Mouse (Mus musculus) WW6 (cell line): ENCODE data around the gene Wdr31.

Experiments
- DNase-seq: peaks from one replicate; pipeline ENCODE4 v3.0.0-alpha.2; 2013; ENCODE audit warnings: low read depth, low spot score

Wdr31 gene

GRCm38 (mm10) chr4:62440986-62441385 lies 29.7 kb downstream of the Wdr31 start:
- no peak for DNase-seq

- no peak for DNase-seq
Measured at GRCm38 (mm10) chr4:62440544-62440943, 30.2 kb downstream of the Wdr31 start.

GRCm38 (mm10) chr4:62439793-62440192 lies 30.9 kb downstream of the Wdr31 start:
- no peak for DNase-seq

DNA sequence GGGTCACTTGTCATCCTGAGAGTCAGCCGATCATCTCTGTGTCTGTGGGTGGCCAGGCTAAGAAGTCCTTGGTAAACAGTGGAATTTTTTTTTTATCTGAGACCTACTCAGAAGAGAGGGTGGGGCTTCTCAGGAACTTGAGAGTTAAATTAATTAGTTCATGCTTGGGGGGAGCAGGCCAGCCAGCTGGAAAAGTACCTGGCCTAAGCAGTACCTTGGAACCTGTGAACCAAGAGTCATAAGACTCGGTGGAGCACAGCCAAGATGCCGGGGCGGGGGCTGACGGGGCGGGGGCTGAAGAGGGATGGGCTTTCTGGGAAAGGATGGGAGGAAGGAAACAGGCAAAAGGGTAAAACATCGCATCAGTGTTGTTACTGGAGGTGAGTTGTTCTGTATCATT lies 32.8 kb downstream of the Wdr31 start:
- no peak for DNase-seq

DNA sequence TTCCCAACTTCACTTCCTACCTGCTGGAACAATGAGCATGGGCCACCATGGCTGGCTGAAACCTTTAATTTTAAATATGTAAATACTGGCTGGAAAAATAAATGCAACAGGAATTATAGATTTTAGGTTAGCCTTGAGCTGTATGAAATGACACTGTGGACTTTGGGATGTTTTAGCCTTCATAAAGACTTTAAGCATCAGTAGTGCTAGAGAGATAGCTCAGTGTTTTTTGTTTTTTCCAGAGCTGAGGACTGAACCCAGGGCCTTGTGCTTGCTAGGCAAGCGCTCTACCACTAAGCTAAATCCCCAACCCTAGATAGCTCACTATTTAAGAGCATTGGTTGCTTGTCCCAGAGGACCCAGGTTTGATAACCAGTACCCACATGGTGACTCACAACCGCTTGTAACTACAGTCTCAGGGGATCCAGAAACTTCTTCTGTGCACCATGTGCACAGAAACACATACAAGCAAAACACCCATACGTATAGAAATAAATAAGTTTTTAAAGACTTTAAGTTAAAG lies 33.4 kb downstream of the Wdr31 start:
- no peak for DNase-seq

GRCm38 (mm10) chr4:62435081-62435480 lies 35.6 kb downstream of the Wdr31 start, which contains the start of gene Rnf183:
Rnf183 (minus strand) TSS chr4:62435252.
- DNase-seq: no peak

- DNase-seq: no peak
Measured at GRCm38 (mm10) chr4:62433939-62434870, 36.5 kb downstream of the Wdr31 start.

DNA sequence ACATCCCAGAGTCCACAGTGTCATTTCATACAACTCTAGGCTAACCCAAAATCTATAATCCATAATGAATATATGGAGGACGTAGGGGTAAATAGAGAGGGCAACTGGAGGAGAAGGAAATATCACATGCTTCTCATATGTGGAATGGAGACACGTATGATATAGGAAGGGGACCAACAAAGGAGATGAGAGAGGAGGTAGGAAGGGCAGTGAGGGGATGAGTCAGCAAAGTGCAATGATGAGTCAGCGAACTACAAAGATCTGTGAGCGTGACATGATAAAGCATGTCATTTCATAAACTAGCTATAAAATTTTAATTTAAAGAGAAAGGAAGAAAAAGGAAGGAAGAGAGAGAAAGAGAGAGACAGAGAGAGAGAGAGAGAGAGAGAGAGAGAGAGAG lies 39.2 kb downstream of the Wdr31 start:
- DNase-seq: no peak

DNA sequence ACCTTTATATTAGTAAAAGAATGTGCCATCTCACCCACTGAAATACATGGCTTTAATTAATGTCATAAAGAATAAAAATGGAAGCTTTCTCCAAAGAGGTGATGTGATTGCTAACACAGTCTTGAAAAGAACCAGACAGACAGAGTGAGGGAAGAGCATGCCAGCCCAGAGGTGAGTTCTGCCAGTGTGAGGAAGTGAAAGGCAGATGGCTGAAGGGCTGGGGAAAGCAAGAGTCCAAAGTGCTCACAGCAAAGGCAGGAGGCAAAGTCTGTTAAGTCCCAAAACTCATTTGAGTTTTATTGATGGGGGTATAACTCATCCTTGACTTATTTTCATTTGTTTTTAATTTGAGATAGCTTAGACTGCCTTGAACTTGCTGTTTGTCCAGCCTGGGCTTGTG lies 40.0 kb downstream of the Wdr31 start:
- no peak for DNase-seq

- no peak for DNase-seq
Measured at GRCm38 (mm10) chr4:62429616-62430015, 41.1 kb downstream of the Wdr31 start.

- no peak for DNase-seq
Measured at GRCm38 (mm10) chr4:62427978-62428758, 42.5 kb downstream of the Wdr31 start.

DNA sequence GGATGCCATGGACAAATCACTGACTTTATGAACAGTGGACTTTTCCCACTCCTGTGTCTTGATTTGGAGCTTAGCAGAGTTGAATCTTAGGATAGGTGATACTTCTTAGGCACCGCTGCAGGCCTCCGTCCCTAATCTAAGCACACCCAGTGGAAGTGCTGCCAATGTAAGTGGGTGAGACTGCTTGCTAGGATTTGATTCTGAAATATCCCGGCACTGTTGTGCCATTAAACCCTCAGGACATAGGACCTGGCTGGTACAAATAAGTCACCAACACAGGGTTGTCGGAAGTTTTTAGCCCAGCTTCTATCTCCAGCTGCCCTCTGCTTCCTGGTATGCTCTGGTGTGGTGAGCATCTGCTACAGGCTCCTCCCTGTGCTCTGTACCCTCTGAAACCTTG lies 44.8 kb downstream of the Wdr31 start:
- DNase-seq: no peak

DNA sequence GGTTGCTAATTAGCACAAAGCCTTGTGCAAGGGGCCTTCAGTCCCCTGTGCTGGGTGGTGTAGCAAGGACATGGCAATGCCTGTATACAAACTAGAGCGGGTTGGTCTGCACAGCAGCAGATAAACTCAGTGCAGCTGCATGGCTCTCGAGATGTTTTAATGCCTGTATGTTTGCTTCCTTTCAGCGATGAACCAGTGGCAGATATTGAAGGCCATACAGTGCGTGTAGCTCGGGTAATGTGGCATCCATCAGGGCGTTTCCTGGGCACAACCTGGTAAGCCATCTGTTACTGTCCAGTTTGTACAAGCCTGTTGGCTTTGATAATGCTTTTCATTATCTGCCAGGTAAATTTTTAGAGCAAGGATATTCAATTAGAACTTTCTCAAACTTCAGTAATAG lies 51.6 kb downstream of the Wdr31 start:
- DNase-seq: no peak

GRCm38 (mm10) chr4:62418448-62418847 lies 52.2 kb downstream of the Wdr31 start:
- no peak for DNase-seq

GRCm38 (mm10) chr4:62411606-62412005 lies 59.1 kb downstream of the Wdr31 start:
- DNase-seq: no peak

DNA sequence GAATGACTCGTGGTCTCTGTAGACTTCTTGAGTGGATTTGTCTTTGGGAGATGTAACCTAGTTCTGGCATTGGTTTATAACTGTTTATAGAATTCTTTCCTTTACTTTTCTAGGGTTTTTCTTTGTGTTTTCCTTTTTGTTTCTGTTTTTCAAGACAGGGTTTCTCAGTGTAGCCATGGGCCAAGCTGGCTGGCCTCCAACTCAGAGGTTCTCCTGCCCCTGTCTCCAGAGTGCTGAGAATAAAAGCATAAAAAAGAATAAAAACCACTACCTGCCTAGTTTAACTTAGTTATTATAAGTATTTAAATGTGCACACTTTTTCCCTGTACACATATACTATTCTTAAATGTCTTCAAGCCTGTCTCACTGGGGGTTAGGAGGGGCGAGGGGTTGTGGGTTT lies 60.4 kb downstream of the Wdr31 start:
- DNase-seq: no peak

- no peak for DNase-seq
Measured at GRCm38 (mm10) chr4:62409615-62410014, 61.1 kb downstream of the Wdr31 start.

DNA sequence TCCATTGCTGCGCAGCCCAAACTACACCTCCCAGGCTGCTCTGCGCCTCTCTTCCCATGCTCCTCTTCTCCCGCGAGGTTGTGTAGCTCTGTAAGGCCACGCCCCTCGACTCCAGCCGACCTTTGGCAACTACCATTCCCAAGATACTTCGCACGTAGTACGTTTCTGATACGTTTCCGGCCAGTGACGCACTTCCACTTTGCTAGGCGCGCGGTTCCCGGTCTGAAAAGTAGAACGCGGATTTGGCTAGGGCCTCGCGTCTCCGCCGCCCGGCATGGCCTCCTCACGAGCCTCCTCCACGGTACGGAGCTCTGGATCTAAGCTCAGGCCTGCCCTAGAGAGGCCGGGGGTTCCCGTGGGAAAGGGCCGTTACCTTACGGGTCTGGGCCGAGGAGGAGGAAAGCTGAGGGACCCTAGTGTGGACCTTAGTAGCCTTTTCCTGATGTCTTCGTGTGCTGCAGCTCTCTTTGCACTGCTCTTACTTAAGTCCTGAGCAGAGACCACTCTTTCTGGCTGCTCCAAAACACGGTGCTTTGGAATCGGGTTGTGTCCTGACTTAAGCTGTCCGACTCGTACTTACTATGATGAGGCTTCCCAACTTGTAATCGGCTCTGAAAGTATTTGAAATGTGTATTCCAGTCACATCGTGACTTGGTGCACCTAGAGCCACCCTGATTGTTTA lies 62.0 kb downstream of the Wdr31 start, which contains the start of the genes Cdc26 and Prpf4:
TSS of gene Cdc26 (minus strand) at position 42 of the 682 bp plus-strand sequence.
TSS of gene Prpf4 (plus strand) at position 197 of the 682 bp plus-strand sequence.
- peak; percentile 94 for DNase-seq

GRCm38 (mm10) chr4:62407730-62408582 lies 62.7 kb downstream of the Wdr31 start:
- DNase-seq: peak; percentile 20

DNA sequence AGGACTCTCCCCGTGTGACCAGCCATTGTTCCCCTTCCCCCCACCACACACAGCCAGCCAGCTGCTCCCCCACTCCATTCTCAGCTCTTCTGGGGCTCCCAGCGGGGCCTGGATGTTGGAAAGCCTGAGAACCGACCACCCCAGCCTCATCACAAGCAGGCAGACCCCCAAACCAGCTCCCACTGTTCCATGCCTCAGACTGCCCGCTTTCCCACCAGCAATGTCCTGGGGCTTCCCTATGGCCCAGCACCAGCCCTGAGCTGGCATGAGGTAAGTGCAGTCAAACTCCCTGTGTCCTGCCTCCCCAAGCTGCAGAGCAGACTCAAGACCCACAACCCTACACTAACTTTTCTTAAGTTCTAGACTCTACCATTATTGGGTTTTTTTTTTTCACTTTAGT lies 64.6 kb downstream of the Wdr31 start:
- DNase-seq: no peak

DNA sequence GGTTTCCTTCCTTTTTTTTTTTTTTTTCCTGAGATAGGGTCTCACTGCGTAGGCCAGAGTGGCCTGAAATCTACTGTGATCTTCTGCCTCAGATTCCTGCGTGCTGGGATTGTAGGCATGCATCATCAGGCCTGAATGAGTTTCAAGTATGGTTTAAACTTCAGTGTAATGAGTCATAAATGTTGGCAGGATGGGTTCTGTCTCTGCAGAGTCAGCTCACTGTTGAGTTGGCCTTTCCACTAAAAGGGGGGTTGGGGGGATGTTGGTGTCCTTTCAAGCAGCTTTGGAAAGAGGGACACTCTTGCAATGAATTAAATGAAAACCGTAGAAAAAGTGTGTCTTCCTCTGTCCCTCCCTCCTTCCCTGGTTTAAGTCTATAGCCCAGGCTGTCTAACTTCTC lies 71.7 kb downstream of the Wdr31 start:
- DNase-seq: no peak
